Mouse (Mus musculus) mouse embryonic stem cell (cell line): ENCODE measurements at regions not wholly inside any gene's neighbourhood (a gene's known extent, or its start where the extent isn't known, plus 50 kb on each side); places are given as distances from the start of the nearest gene placed in this dataset.

Source experiments
- in situ Hi-C, 2 experiments: fragments of 300-500 bp; cut with MboI; formaldehyde crosslinking; loops; 1 replicate in 1 of 2; 3 replicates in 1 of 2; pipeline ENCODE4 v1.14.3; 2019 to 2020; ENCODE audit warnings: low sequenced_read_pairs in 2 of 2, low pct_unique_long_range_greater_than_20kb in 1 of 2, mixed read lengths in 1 of 2; ENCODE audit not compliant: unreplicated experiment in 1 of 2

DNA sequence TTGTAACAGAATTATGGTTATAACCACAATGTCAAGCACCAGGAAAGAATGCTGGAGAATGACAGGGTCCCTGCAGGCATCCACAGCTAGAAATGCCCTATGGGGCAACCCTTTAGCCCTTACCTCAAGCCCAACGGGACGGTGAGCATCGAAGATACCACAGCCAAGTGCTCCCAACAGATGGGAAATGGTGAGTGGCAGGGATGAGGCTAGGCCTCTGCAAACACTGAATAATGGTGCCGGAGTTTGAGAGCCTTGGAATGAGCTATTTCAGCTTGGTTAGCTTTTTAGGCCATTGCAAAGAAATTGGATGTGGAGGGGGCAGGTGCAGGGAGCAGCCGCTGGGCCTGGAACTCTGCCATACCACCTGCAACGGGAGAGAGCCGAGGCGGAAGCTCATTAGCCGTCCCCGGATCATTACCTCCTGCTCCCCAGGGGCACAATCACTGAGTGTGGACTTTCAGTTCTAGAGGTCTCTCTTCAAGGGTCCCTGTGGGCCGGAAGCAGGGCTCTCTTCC is 117.9 kb downstream of the Usp31 start:
- in situ Hi-C loops, result no loop called here

DNA sequence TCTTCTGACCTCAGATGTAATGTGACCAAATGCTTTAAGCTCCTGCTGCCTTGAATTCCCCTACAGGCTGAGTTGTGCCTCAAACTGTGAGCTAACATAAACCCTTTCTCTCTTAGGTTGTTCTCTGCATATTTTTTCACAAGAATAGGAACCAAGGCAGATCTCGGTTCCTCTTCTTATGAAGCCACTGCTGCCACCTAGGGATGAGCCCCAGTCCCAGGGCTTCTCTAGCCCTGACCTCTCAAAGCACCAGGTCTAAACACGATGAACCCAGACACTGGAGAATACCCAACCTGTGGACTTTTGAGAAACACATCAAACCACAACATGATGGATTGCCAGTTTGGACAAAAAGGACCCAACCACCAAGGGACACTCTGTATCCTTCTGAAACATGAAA is 119.3 kb downstream of the Usp31 start:
- in situ Hi-C loops, result no loop called here

DNA sequence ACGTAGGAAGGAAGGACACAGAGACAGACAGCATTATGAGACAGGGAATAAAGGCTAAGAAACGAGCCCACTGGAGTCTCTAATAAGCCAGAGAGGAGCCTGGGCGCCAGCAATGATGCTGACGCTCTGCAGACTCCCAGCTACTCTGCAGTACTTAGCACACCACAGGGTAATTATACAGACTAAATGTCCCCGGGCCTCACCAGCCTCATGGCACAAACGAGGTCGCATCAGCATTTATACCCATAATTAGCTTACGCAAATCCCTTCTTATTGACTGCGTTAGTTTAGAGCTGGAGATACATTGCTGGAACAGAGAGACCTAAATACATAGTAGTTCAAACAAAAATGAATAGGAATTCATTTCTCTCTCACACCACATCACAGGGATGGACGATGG is 121.3 kb downstream of the Usp31 start:
- in situ Hi-C loops, result no loop called here

DNA sequence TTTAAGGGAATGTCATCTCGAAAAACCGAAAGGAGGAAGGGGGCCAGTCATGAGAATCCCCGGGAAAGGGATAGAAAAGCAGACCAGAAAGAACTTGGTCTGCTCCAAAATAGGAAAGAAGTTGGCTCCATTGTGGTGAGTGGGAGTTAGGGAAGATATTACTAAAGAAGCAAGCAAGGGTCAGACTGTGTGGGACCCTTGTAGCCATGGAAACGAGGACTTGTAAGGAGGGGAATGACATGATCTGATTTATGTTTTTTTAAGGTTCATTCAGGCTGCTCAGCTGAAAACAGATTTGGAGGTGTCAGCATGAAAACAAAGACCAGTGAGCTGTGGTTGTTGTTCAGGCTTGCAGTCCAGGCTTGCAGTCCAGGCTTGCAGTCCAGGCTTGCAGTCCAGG is 127.6 kb downstream of the Usp31 start:
- in situ Hi-C loops, result no loop called here

DNA sequence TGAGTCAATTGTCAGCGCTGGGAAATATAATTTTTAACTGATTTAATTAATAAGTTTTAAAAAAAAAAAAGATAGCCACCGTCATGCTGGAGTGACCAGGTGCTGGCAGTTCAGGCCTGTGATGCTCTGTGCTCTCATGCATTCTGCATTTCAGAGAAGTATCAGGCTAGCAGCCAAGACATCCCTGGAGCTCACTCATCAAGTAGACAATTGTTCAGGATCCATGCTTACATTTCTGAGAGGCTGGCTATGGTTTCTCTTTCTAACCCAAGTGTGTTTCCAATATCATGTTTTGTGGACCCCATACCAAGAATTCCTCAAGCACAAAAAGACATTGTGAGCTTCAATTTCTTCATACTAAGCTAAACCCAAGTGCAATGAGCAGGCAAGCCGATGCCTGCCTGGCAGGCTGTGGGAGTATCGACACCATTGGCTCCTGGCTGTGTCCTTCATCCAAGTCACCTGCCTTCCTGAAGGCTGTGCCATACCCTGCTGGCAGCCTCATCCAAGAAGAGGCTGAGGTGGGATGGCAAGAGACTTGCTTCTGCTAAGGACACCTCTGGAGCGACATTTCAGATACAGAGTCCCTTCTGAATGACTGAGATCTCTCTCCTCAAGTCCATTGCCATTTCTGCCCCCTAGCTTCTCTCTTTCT is 134.2 kb downstream of the Usp31 start:
- in situ Hi-C loops, result loop anchor here in 1 of 2 experiments (25.0 kb wide), 1 partner anchor 411 kb away; no protein-coding TSS in a partner anchor

DNA sequence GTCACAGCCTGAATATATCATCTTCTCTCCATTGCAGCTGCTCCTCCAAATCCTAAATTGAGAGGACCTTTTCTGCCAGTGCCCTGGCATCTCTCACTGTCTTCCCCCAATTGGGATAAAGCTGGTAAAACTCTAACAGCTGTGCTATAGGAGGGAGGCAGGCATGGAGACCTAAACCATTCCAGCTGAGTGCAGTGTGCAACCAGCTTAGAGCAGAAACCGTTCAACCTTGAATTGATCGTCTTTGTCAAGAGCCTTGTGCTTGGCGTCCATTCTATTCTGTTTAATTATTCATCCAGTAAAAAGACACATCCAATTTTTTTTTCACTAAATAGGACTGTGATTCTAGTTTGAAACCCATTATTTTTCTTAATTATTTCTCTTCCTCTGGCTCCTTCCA is 135.3 kb downstream of the Usp31 start:
- in situ Hi-C loops, result loop anchor here in 1 of 2 experiments (25.0 kb wide), 1 partner anchor 409 kb away; no protein-coding TSS in a partner anchor

DNA sequence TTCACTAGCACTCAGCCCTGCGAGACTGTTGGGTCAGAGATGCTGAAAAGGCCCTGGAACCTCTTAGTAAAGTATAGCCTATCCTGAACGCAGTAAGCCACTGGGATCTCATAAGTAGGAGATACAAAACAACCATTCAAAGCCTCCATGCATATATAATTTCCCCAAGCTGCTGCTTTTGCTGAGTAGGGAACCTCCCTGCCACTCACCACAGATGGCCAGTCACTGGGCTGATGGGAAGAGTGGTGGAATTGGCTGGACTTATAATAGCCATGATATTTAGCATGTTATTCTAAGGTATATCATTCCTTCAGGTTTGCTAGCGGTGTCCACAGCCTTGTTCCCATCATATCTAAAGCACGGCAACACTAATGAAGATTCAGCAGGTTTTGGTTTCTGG is 135.8 kb downstream of the Usp31 start:
- in situ Hi-C loops, result loop anchor here in 1 of 2 experiments (25.0 kb wide), 1 partner anchor 409 kb away; no protein-coding TSS in a partner anchor

DNA sequence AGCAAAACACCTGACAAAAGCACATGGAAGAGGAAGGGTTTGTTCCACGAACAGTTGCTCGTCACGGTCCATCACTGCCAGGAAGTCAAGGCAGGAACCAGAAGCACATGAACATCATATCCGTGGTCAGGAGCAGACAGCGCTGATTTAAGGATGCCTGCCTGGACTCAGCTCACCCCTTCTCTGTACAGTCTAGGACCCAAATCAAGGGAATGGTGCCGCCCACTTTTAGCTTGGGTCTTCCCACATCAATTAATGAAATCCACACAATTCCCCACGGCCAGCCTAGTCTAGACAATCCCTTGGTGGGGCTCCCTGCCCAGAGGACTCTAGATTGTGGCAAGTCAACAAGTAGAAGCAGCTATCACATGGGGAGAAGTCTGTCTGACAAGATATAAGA is 137.8 kb downstream of the Usp31 start:
- in situ Hi-C loops, result loop anchor here in 1 of 2 experiments (25.0 kb wide), 1 partner anchor 407 kb away; no protein-coding TSS in a partner anchor

DNA sequence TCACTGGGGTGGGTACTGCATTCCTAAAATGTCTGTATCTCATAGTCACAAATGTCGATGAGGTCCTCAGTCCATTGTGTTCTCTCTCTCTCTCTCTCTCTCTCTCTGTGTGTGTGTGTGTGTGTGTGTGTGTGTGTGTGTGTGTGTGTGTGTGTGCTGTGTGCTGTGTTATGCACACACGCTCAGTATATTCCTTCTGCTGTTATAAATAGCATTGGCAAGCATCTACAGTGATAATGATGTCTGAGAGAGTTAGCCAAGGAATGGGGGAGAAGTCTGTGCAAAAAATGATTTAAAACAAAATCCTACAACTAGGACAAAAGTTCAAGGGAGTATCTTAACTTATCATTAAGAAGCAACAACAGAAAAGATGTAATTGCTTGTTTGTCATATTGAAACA is 139.0 kb downstream of the Usp31 start:
- in situ Hi-C loops, result loop anchor here in 1 of 2 experiments (25.0 kb wide), 1 partner anchor 406 kb away; no protein-coding TSS in a partner anchor

DNA sequence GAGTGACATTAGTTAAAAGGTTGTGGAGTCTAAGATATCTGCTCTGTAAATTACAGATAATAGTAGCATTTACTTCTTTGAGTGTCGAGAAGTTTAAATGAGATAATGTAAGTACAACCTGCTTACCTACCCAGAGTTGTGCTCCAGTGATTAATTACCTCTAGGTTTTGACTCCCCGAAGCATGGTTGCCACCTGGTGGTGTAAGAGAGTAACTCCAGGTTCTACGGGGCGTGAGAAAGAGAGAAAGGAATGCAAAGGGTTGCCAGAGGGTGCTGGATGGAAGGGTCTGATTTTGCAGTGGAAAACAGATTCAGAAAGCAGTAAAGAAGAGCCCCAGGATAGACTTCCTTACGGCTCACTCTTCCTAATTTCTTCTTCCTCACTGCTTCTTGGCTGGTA is 143.5 kb downstream of the Usp31 start:
- in situ Hi-C loops, result loop anchor here in 1 of 2 experiments (25.0 kb wide), 1 partner anchor 401 kb away; no protein-coding TSS in a partner anchor

DNA sequence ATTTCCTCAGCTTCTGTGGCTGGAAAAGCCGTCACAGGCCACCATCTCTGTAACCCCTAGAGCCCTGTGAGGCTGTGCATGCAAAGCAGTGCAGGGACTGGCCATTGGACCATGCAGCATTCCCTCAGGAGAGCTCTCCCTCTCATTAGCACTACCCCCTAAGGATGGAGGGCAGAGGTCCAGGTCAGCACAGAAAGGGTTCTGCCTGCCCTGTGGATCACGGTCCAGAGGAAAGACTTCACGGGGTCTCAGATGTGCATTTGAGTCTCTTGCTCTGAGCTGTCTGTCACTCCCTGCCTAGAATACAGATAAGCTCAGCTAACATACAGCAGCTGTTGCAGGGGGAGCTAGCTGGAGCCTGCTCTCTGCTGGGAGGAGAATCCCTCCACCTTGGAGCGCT is 151.6 kb downstream of the Usp31 start:
- in situ Hi-C loops, result loop anchor here in 1 of 2 experiments (25.0 kb wide), 1 partner anchor 393 kb away; no protein-coding TSS in a partner anchor
